9 mouse cellular contexts compared by ENCODE assay signal in the genomic region with DNA sequence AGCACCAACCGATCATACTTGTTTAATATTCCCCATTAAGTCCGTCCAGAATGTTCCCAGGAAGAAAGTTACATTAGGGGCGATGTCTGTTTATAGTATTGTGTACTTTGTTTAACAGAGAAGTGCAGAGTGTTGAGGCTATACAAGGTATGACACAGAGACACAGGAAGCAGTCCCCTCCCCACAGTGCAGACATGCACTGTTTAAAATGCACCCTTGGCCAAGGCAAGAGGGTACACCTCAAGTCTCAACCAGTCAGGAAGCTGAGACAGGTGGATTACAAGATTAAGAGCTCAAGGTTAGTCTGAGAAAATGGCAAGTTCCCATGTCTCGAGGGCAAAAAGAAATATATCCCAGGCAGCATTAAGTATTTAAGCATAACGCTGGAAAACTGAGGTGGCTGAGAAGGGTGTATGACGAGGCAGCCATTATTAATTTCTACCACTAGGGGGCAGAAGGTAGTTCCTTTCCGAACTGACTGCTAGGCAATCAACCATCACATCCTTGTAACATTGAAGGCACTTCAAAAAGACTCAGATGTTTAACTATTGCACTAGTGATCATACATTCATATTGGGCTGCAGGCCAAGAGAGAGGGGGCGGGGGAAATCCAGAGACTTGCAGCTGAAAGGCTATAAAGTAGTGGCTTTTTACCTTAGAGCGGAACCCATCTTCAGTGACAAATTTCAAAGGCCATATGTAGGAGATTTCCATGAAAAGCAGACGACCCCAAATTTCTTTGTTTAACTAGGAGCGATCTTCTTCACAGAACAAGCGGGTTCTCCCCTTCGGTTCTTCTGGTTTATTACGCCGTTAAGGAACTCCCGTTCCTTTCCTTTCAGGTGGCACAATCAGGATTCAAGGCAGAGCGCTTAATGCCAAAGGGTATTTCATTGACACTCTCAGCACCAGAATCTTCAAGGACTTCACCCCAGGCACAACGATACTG. TPM values are rescaled to one million over a fixed set of nuclear protein-coding genes. Genes with fewer than 3 reads are reported as not detected.
DNase-seq lines count a peak whose midpoint lies in the region; ATAC-seq and TF ChIP-seq lines count a peak whose summit lies in the region.
"Had no signal": no experiment of that assay in that cellular context is flagged by ENCODE, and none has a peak within 500 bp of the region (broad histone marks: within the 10 kb centered on the region; RNA-seq: fewer than 3 reads in every experiment).

No protein-coding gene starts in this region.

- no peak overlapping the region for H3K9ac ChIP-seq in neural tube, embryonic 13.5 days
- H3K9ac ChIP-seq in forebrain, embryonic 16.5 days (replicated peaks; ENCODE audit: low read depth, low read length), result no peak overlapping the region
- H3K9ac ChIP-seq in liver, embryonic 14.5 days (replicated peaks), result no peak overlapping the region

- no peak for TF ChIP-seq EP300 in liver, embryonic 14.5 days (IDR thresholded peaks at IDR 0.05; ENCODE audit: low read depth)

- no peaks in the 10 kb centered on the region for H3K36me3 ChIP-seq in neural tube, embryonic 13.5 days
- no peaks in the 10 kb centered on the region for H3K36me3 ChIP-seq in forebrain, embryonic 16.5 days (ENCODE audit: control insufficient read depth, insufficient read depth)
- H3K36me3 ChIP-seq in liver, embryonic 14.5 days (replicated peaks; ENCODE audit: control insufficient read depth, insufficient read depth, low read depth), result no peaks in the 10 kb centered on the region

- H3K4me1 ChIP-seq in neural tube, embryonic 13.5 days (replicated peaks), result peaks cover 54% of the 10 kb centered on the region
- peaks cover 17% of the 10 kb centered on the region for H3K4me1 ChIP-seq in forebrain, embryonic 16.5 days (replicated peaks; ENCODE audit: control insufficient read depth, insufficient read depth, low read length)
- H3K4me1 ChIP-seq in liver, embryonic 14.5 days (replicated peaks; ENCODE audit: control insufficient read depth in 2 of 2, insufficient read depth in 2 of 2, low read length in 1 of 2), result peaks cover 0 to 10% of the 10 kb centered on the region in 2 experiments; a peak in 3 of 4 replicates

- H3K9me3 ChIP-seq in neural tube, embryonic 13.5 days, result no peaks in the 10 kb centered on the region
- no peaks in the 10 kb centered on the region for H3K9me3 ChIP-seq in forebrain, embryonic 16.5 days (ENCODE audit: control insufficient read depth, low read length)
- H3K9me3 ChIP-seq in liver, embryonic 14.5 days (ENCODE audit: control insufficient read depth, low read length), result no peaks in the 10 kb centered on the region

- no peak overlapping the region for H3K4me2 ChIP-seq in neural tube, embryonic 13.5 days
- no peak overlapping the region for H3K4me2 ChIP-seq in forebrain, embryonic 16.5 days (ENCODE audit: low read length)
- H3K4me2 ChIP-seq in liver, embryonic 14.5 days (ENCODE audit: low read depth), result no peak overlapping the region

- no peak for DNase-seq in neural tube, embryonic 10.5 days (ENCODE audit: extremely low spot score, low spot score)
- peak; percentile 29 for DNase-seq in c-Kit-positive CD71-negative TER-119-negative erythroid progenitor cells, embryonic 14.5 days (ENCODE audit: low read depth)
- peak; percentile 40 to 48 for DNase-seq in kidney, adult 8-10 months
- peak; percentile 12 to 33 (median 30) for DNase-seq in liver, embryonic 14.5 days (ENCODE audit: low read depth in 3 of 3, low spot score in 3 of 3)
- peak; percentile 73 for DNase-seq in retina, postnatal 1 day

- no peak overlapping the region for H3K4me3 ChIP-seq in neural tube, embryonic 13.5 days
- no peak overlapping the region for H3K4me3 ChIP-seq in forebrain, embryonic 16.5 days (replicated peaks; ENCODE audit: low read length)
- H3K4me3 ChIP-seq in liver, embryonic 14.5 days (ENCODE audit: insufficient read depth in 1 of 2, low read depth in 2 of 2, low read length in 2 of 2), result no peak overlapping the region

- peak; percentile 68 for TF ChIP-seq CTCF in liver, embryonic 14.5 days (IDR thresholded peaks at IDR 0.05; ENCODE audit: low read depth)

- H3K27ac ChIP-seq in neural tube, embryonic 13.5 days (replicated peaks), result no peak overlapping the region
- no peak overlapping the region for H3K27ac ChIP-seq in forebrain, embryonic 16.5 days (ENCODE audit: low read length)
- no peak overlapping the region for H3K27ac ChIP-seq in liver, embryonic 14.5 days

- 0 out of 2 replicates have a peak, but pooled peaks have one; percentile 44 for ATAC-seq in neural tube, embryonic 13.5 days (ENCODE audit: low read depth)
- ATAC-seq in forebrain, embryonic 16.5 days, result peak; percentile 57
- peak; percentile 43; the same call in 1 of the 2 replicates for ATAC-seq in liver, embryonic 14.5 days (ENCODE audit: insufficient read depth)
- no peak for ATAC-seq in erythroid progenitor cell, adult 5-6 weeks (replicated peaks; ENCODE audit: low FRiP score, poor library complexity, severe bottlenecking)

- WGBS in neural tube, embryonic 13.5 days, result 46% methylated on average over 18 of the region's 18 CpGs
- 48% methylated on average over 18 of the region's 18 CpGs for WGBS in forebrain, embryonic 16.5 days
- WGBS in liver, embryonic 14.5 days (ENCODE audit: insufficient replicate concordance), result 59% methylated on average over 18 of the region's 18 CpGs

- no peaks in the 10 kb centered on the region for H3K27me3 ChIP-seq in neural tube, embryonic 13.5 days
- peaks cover 6% of the 10 kb centered on the region for H3K27me3 ChIP-seq in forebrain, embryonic 16.5 days (replicated peaks; ENCODE audit: control insufficient read depth, insufficient read depth, low read length)
- H3K27me3 ChIP-seq in liver, embryonic 14.5 days (ENCODE audit: control insufficient read depth, insufficient read depth, low read length), result no peaks in the 10 kb centered on the region

RNA-seq across cellular contexts. Expression of a gene that starts 27.8 kb away (rescaled TPM):
- polyA plus RNA-seq in neural tube, embryonic 13.5 days (2015; fragmentation: Nextera tagmentation; extraction: Ambion mirVana), result not detected in 2 replicates
- polyA plus RNA-seq in forebrain, embryonic 16.5 days (2015; fragmentation: Nextera tagmentation; extraction: Ambion mirVana), result not detected in 2 replicates
- polyA plus RNA-seq in liver, embryonic 14.5 days (2012; rRNA removed), result not detected in 2 replicates
- polyA plus RNA-seq in liver, embryonic 14.5 days (2014; fragmentation: Nextera tagmentation; extraction: Ambion mirVana), result not detected in 2 replicates
- not detected in 2 replicates for total RNA-seq in erythroid progenitor cell, adult 5-6 weeks (2015; ENCODE audit: low replicate concordance)
- total RNA-seq in erythroid progenitor cell, adult 5-6 weeks (2017; ENCODE audit: low replicate concordance), result not detected in 2 replicates
- polyA plus RNA-seq: limb, embryonic 11.5 days had no signal
